Mouse (Mus musculus): Measurements from ENCODE around the gene Pfn1. TPM values are rescaled to one million over a fixed set of nuclear protein-coding genes. Genes with fewer than 3 reads are reported as not detected.

Pfn1 gene
- polyA plus RNA-seq, 1 experiment from 2014 or later, result 1,225 TPM

DNA sequence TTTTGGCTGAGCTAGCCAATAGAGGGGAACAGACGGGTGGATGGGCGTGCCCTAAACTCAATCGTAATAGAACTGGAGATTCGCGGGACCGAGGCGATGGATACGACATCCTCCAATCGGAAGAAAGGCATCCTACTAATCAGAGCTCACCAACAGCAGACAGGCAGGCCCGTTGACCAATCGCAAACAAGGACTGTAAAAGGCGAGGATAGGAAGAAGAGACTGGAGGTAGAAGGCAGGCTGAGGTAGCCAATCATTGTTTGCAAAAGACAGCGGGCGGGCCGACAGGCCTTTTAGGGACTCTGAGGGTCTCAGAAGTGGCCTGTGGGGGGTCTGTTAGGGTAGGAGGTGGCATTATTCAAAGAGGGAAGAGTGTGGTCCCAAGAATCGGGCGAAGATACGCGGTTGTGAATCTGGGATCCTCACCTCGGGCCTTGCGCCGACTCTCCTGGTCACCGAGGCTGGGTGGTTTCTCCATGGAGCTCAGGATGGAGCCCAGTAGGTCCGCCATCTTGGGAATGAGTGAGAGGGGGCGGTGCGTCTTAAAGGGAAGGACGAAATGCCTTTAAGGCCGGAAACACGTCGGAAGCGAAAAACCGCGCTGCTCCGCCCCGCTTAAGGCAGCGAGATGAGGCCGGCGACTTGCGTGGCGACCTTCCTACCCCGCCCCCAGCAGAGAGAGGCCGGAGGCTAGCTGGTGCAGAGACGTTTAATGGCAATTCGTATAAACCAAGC lies 14.5 kb upstream of the Pfn1 start, which contains the start of gene Spag7:
TSS of gene Spag7 (minus strand) at position 646 of the 735 bp plus-strand sequence.
- WGBS, result under 1% methylated on average over 44 of the region's 44 CpGs
- H3K9me3 ChIP-seq (replicated peaks; ENCODE audit: control insufficient read depth, low read length), result no peaks in the 10 kb centered on the region
- H3K27me3 ChIP-seq (ENCODE audit: control insufficient read depth, insufficient read depth, low read length), result no peaks in the 10 kb centered on the region
- ATAC-seq (replicated peaks; ENCODE audit: extremely low read depth, insufficient read depth, low FRiP score), result peak; percentile 95
- peaks cover 13% of the 10 kb centered on the region for H3K4me1 ChIP-seq (ENCODE audit: control insufficient read depth, insufficient read depth, low read length)
- H3K4me2 ChIP-seq (ENCODE audit: low read depth, low read length), result peak within 1 kb of the TSS; percentile 91
- H3K27ac ChIP-seq (ENCODE audit: low read length), result peak within 1 kb of the TSS; percentile 97
- peak within 1 kb of the TSS; percentile 86 for H3K9ac ChIP-seq (ENCODE audit: low read length)
- peaks cover 24% of the 10 kb centered on the region for H3K36me3 ChIP-seq (ENCODE audit: control insufficient read depth, insufficient read depth)
- peak within 1 kb of the TSS; percentile 68 for H3K4me3 ChIP-seq (ENCODE audit: low read length)

DNA sequence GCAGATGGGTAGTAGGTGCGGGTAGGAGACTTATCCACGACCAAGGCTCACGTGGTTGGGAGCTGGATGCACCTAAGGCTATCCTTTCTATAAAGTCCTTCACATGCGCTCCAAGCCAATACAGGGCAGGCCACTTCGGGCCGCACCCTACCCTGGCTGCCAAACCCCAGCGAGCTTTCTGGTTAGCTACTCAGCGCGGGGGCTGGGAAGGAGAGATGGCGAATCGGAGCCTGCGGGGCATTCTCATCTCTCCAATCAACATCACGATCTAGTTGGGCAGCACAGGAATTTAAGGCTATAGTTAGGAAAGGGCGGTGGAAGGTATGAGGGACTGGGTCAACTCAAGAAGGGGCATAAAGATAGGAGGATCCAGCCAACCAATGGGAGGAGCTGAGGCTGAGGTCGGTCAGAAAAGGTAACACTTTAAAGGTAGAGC lies 13.9 kb upstream of the Pfn1 start:
- peaks cover 25% of the 10 kb centered on the region for H3K36me3 ChIP-seq (ENCODE audit: control insufficient read depth, insufficient read depth)
- H3K4me3 ChIP-seq (ENCODE audit: low read length), result peak overlapping the region; percentile 68
- WGBS, result 2% methylated on average over 15 of the region's 15 CpGs
- H3K4me2 ChIP-seq (ENCODE audit: low read depth, low read length), result peak overlapping the region; percentile 91
- peaks cover 13% of the 10 kb centered on the region for H3K4me1 ChIP-seq (ENCODE audit: control insufficient read depth, insufficient read depth, low read length)
- ATAC-seq (replicated peaks; ENCODE audit: extremely low read depth, insufficient read depth, low FRiP score), result peak; percentile 18
- H3K27me3 ChIP-seq (ENCODE audit: control insufficient read depth, insufficient read depth, low read length), result no peaks in the 10 kb centered on the region
- H3K9ac ChIP-seq (ENCODE audit: low read length), result peak overlapping the region; percentile 78
- H3K27ac ChIP-seq (ENCODE audit: low read length), result peak overlapping the region; percentile 89
- H3K9me3 ChIP-seq (replicated peaks; ENCODE audit: control insufficient read depth, low read length), result no peaks in the 10 kb centered on the region

DNA sequence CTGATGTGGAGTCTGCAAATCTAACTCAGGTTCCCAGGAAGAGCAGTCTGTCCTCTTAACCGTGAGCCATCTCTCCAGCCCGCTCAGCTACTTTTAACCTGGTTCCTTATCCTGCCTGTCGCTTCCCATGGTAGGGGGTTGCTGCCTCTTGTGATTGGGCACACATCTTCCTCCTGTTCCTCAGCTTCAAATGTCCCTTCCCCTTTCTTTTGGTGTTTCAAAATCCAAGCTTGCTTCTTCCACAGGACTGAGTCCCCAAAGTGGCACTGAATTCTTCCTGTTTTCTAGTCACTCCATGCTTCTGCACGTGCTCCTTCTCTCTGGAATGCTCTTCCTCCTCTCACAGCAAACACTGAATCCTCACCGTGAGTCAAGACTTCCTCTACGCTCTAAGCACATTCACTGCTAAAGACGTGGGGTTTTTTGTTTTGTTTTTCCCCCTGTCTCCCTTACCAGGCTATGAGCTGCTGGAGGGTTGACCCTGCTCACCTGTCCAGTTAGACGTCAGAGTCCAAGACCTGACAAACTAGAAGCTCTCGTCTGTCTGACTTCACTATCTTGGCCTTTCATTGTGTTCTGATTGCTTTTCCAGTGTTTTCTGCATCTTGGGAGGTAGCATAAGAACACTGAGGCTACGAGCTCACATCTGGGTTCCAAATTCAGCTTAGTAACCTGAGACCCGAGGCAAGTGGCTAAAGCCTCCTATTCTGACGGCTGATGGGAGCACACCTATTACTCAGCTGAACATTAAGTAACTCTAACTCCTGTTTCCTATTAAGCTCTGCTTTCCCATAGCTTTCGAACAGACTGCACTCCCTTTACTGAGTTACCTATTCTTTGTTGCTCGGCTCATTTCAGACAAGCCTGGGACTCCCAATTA lies 13.1 kb upstream of the Pfn1 start:
- Histone ChIP-seq H3K27ac (ENCODE audit: low read length) (peak overlapping the region; percentile 89), H3K4me1 (ENCODE audit: control insufficient read depth, insufficient read depth, low read length) (peaks cover 18% of the 10 kb centered on the region), H3K9ac (ENCODE audit: low read length) (peak overlapping the region; percentile 78), H3K9me3 (replicated peaks; ENCODE audit: control insufficient read depth, low read length) (no peaks in the 10 kb centered on the region), H3K36me3 (ENCODE audit: control insufficient read depth, insufficient read depth) (peaks cover 32% of the 10 kb centered on the region), H3K4me2 (ENCODE audit: low read depth, low read length) (peak overlapping the region; percentile 91), H3K4me3 (ENCODE audit: low read length) (peak overlapping the region; percentile 68), H3K27me3 (ENCODE audit: control insufficient read depth, insufficient read depth, low read length) (no peaks in the 10 kb centered on the region)
- 63% methylated on average over 14 of the region's 14 CpGs for WGBS
- ATAC-seq (replicated peaks; ENCODE audit: extremely low read depth, insufficient read depth, low FRiP score), result no peak

DNA sequence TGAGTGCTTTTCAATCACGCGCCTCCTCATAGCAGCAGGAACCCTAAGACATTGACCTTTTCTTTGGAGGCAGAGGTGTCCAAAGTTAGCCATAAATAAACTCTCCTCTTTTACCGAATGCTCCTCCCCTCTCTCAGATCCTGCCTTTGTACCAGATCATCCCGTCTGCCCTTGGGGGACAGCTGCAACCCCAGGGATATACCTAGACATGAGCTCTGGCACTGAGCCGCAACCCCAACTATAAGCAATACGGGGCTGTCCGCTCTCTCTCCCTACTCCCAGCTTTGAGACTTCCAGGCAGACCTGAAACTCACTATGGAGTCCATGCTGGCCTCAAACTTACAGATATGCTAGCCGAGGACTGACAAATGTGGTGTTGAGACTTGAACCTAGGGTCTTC lies 12.2 kb upstream of the Pfn1 start:
- H3K4me1 ChIP-seq (ENCODE audit: control insufficient read depth, insufficient read depth, low read length), result peaks cover 18% of the 10 kb centered on the region
- H3K9me3 ChIP-seq (replicated peaks; ENCODE audit: control insufficient read depth, low read length), result no peaks in the 10 kb centered on the region
- no peak overlapping the region for H3K27ac ChIP-seq (ENCODE audit: low read length)
- no peaks in the 10 kb centered on the region for H3K27me3 ChIP-seq (ENCODE audit: control insufficient read depth, insufficient read depth, low read length)
- WGBS, result 96% methylated on average over 8 of the region's 8 CpGs
- no peak overlapping the region for H3K4me3 ChIP-seq (ENCODE audit: low read length)
- H3K36me3 ChIP-seq (ENCODE audit: control insufficient read depth, insufficient read depth), result peaks cover 36% of the 10 kb centered on the region
- no peak overlapping the region for H3K9ac ChIP-seq (ENCODE audit: low read length)
- no peak for ATAC-seq (replicated peaks; ENCODE audit: extremely low read depth, insufficient read depth, low FRiP score)
- no peak overlapping the region for H3K4me2 ChIP-seq (ENCODE audit: low read depth, low read length)

DNA sequence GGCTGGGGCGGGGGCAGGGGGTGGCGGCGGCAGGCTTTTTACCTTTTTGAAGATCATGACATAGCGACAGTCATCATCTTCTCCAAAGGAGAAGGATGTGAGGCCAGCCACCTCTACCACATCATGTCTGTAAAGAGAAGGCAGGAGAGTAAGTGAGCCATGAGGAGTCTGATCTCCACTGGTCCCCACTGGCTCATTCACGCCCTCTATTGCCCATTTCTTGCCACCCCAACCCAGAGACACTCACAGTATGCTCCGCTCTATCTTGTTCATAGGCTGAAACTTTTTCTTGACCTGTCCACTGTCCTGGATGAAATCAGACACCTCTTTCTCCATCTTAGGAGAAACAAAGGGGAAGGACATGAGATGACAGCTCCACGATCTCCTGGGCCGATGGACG lies 10.3 kb upstream of the Pfn1 start:
- H3K27ac ChIP-seq (ENCODE audit: low read length), result no peak overlapping the region
- H3K4me1 ChIP-seq (ENCODE audit: control insufficient read depth, insufficient read depth, low read length), result peaks cover 18% of the 10 kb centered on the region
- no peak for ATAC-seq (replicated peaks; ENCODE audit: extremely low read depth, insufficient read depth, low FRiP score)
- H3K9me3 ChIP-seq (replicated peaks; ENCODE audit: control insufficient read depth, low read length), result no peaks in the 10 kb centered on the region
- peaks cover 39% of the 10 kb centered on the region for H3K36me3 ChIP-seq (ENCODE audit: control insufficient read depth, insufficient read depth)
- no peak overlapping the region for H3K4me2 ChIP-seq (ENCODE audit: low read depth, low read length)
- H3K9ac ChIP-seq (ENCODE audit: low read length), result no peak overlapping the region
- no peak overlapping the region for H3K4me3 ChIP-seq (ENCODE audit: low read length)
- WGBS, result 91% methylated on average over 9 of the region's 9 CpGs
- no peaks in the 10 kb centered on the region for H3K27me3 ChIP-seq (ENCODE audit: control insufficient read depth, insufficient read depth, low read length)

DNA sequence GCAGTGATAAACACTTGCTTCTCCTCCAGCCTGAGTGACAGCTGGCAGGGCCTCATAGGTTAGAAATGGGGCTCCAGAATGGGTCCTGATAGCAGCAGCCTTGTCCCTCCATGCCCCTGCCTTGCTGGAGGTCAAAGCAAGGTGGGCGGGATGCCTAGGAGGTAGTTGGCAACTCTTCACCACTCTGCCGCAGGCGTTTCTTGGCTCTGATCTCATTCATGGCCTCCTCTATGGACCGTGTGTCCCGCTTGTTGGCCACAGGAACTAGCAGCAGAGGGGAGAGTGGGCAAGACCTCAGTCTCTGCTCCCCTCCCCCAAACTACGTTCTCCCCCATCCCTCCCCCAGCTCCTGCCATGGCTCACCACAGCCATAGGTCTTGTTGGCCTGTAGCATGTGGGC lies 9.5 kb upstream of the Pfn1 start:
- Histone ChIP-seq H3K4me2 (ENCODE audit: low read depth, low read length) (no peak overlapping the region), H3K36me3 (ENCODE audit: control insufficient read depth, insufficient read depth) (peaks cover 42% of the 10 kb centered on the region), H3K27ac (ENCODE audit: low read length) (peak overlapping the region; percentile 30), H3K4me1 (ENCODE audit: control insufficient read depth, insufficient read depth, low read length) (peaks cover 24% of the 10 kb centered on the region), H3K27me3 (ENCODE audit: control insufficient read depth, insufficient read depth, low read length) (no peaks in the 10 kb centered on the region), H3K9me3 (replicated peaks; ENCODE audit: control insufficient read depth, low read length) (no peaks in the 10 kb centered on the region), H3K4me3 (ENCODE audit: low read length) (no peak overlapping the region), H3K9ac (ENCODE audit: low read length) (no peak overlapping the region)
- WGBS, result 82% methylated on average over 6 of the region's 6 CpGs
- ATAC-seq (replicated peaks; ENCODE audit: extremely low read depth, insufficient read depth, low FRiP score), result no peak

DNA sequence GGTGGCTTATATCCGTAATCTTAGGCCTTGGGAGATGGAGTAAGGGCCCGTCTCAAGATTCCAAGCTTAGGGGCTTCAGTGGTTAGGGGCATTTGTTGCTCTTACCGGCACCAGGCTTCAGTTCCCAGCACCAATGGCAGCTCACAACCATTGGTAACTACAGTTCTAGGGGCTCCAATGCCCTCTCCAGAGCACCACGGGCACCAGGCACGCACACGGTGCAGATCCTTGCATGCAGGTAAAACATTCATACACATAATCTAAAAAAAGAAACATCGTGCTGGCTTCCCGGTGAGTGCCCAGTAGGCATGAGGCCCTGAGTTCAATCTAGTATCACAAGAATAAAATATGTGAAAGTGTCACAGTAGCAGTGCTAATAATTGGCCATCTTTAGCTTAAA lies 8.7 kb upstream of the Pfn1 start:
- no peak overlapping the region for H3K4me3 ChIP-seq (ENCODE audit: low read length)
- H3K27me3 ChIP-seq (ENCODE audit: control insufficient read depth, insufficient read depth, low read length), result no peaks in the 10 kb centered on the region
- no peak overlapping the region for H3K4me2 ChIP-seq (ENCODE audit: low read depth, low read length)
- no peak for ATAC-seq (replicated peaks; ENCODE audit: extremely low read depth, insufficient read depth, low FRiP score)
- H3K4me1 ChIP-seq (ENCODE audit: control insufficient read depth, insufficient read depth, low read length), result peaks cover 30% of the 10 kb centered on the region
- 68% methylated on average over 8 of the region's 8 CpGs for WGBS
- H3K27ac ChIP-seq (ENCODE audit: low read length), result peak overlapping the region; percentile 33
- H3K9me3 ChIP-seq (replicated peaks; ENCODE audit: control insufficient read depth, low read length), result no peaks in the 10 kb centered on the region
- peaks cover 42% of the 10 kb centered on the region for H3K36me3 ChIP-seq (ENCODE audit: control insufficient read depth, insufficient read depth)
- no peak overlapping the region for H3K9ac ChIP-seq (ENCODE audit: low read length)

DNA sequence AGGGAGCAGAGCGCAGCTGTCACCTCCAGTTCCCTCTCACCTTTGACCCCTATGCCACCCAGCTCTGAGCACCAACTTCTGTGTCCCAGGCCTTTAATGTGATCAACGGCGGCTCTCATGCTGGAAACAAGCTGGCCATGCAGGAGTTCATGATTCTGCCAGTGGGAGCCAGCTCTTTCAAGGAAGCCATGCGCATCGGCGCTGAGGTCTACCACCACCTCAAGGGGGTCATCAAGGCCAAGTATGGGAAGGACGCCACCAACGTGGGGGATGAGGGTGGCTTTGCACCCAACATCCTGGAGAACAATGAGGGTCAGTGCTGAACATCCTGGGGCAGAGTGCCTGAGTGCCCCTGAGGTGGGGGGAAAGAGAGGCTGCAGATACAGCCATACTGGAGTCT lies 6.1 kb upstream of the Pfn1 start:
- Histone ChIP-seq H3K36me3 (ENCODE audit: control insufficient read depth, insufficient read depth) (peaks cover 34% of the 10 kb centered on the region), H3K9me3 (replicated peaks; ENCODE audit: control insufficient read depth, low read length) (no peaks in the 10 kb centered on the region), H3K27ac (ENCODE audit: low read length) (no peak overlapping the region), H3K4me2 (ENCODE audit: low read depth, low read length) (no peak overlapping the region), H3K9ac (ENCODE audit: low read length) (no peak overlapping the region), H3K4me1 (ENCODE audit: control insufficient read depth, insufficient read depth, low read length) (peaks cover 24% of the 10 kb centered on the region), H3K4me3 (ENCODE audit: low read length) (no peak overlapping the region), H3K27me3 (ENCODE audit: control insufficient read depth, insufficient read depth, low read length) (no peaks in the 10 kb centered on the region)
- 87% methylated on average over 8 of the region's 8 CpGs for WGBS
- no peak for ATAC-seq (replicated peaks; ENCODE audit: extremely low read depth, insufficient read depth, low FRiP score)

DNA sequence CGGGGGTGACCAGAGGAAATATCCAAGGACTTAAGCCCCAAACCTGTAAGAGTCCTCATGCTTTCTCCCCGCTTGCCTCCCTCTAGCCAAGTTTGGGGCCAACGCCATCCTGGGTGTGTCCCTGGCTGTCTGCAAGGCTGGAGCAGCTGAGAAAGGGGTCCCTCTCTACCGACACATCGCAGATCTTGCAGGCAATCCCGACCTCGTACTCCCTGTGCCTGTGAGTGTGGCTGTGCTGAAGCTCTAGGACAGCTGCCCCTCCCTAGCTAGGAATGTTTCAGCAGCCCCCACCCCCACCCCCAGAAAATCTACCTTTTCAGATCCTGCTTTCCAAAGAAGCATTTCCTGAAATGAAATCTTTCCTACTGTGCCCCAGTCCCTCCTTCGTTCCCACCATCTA lies 4.5 kb upstream of the Pfn1 start:
- no peaks in the 10 kb centered on the region for H3K9me3 ChIP-seq (replicated peaks; ENCODE audit: control insufficient read depth, low read length)
- H3K27me3 ChIP-seq (ENCODE audit: control insufficient read depth, insufficient read depth, low read length), result no peaks in the 10 kb centered on the region
- H3K9ac ChIP-seq (ENCODE audit: low read length), result peak overlapping the region; percentile 78
- peak overlapping the region; percentile 74 for H3K4me3 ChIP-seq (ENCODE audit: low read length)
- 62% methylated on average over 8 of the region's 8 CpGs for WGBS
- no peak for ATAC-seq (replicated peaks; ENCODE audit: extremely low read depth, insufficient read depth, low FRiP score)
- peak overlapping the region; percentile 92 for H3K4me2 ChIP-seq (ENCODE audit: low read depth, low read length)
- H3K27ac ChIP-seq (ENCODE audit: low read length), result peak overlapping the region; percentile 96; the same call in 1 of the 2 replicates
- peaks cover 24% of the 10 kb centered on the region for H3K4me1 ChIP-seq (ENCODE audit: control insufficient read depth, insufficient read depth, low read length)
- H3K36me3 ChIP-seq (ENCODE audit: control insufficient read depth, insufficient read depth), result peaks cover 22% of the 10 kb centered on the region

Measured in heart, embryonic 16.5 days (tissue).